Mouse (Mus musculus) CH12.LX (cell line): ENCODE measurements around the gene Vstm2b. TPM values are rescaled to one million over a fixed set of nuclear protein-coding genes. Genes with fewer than 3 reads are reported as not detected.

ENCODE experiments used
- DNase-seq: peaks from one replicate; pipeline ENCODE4 v3.0.0-alpha.2; 2013; ENCODE audit errors: extremely low read depth
- H3K27ac ChIP-seq: 2 replicates; pipeline ENCODE4 v1.5.1; 2012; ENCODE audit warnings: low read depth, mild to moderate bottlenecking, control low read depth, moderate library complexity; ENCODE audit not compliant: insufficient read depth
- H3K27me3 ChIP-seq: replicated peaks from 2 replicates; pipeline ENCODE3; 2012; ENCODE audit warnings: inconsistent platforms
- H3K36me3 ChIP-seq, 2 experiments: replicated peaks in 1 of 2; 2 replicates each; pipeline versions ENCODE3 to v1.6.1; 2012; ENCODE audit warnings: inconsistent platforms in 1 of 2, low read length in 1 of 2, mild to moderate bottlenecking in 1 of 2, mixed read lengths in 1 of 2, moderate library complexity in 1 of 2; ENCODE audit not compliant: control insufficient read depth in 1 of 2, insufficient read depth in 1 of 2
- H3K4me1 ChIP-seq, 2 experiments: 2 replicates each; pipeline ENCODE4 v1.6.1; 2012; ENCODE audit warnings: inconsistent platforms in 1 of 2, moderate library complexity in 1 of 2; ENCODE audit not compliant: insufficient read depth in 2 of 2, control insufficient read depth in 1 of 2
- H3K4me2 ChIP-seq: 2 replicates; pipeline ENCODE4 v1.6.1; 2012; ENCODE audit warnings: low read depth, mild to moderate bottlenecking, control low read depth; ENCODE audit not compliant: poor library complexity, insufficient read depth, severe bottlenecking
- H3K4me3 ChIP-seq, 3 experiments: fragments of 150-350 bp in 1 of 3; sonication (generic) in 1 of 3; replicated peaks in 1 of 3; 2 replicates each; pipeline versions ENCODE3 to v1.5.1; 2011 to 2012; ENCODE audit warnings: low read depth in 2 of 3, low read length in 2 of 3, mild to moderate bottlenecking in 2 of 3, moderate library complexity in 2 of 3, control low read depth in 1 of 3, improper control_type of control experiment in 1 of 3, inconsistent platforms in 1 of 3, mixed read lengths in 1 of 3; ENCODE audit not compliant: poor library complexity in 1 of 3
- H3K79me2 ChIP-seq: replicated peaks from 2 replicates; pipeline ENCODE4 v1.6.1; 2012; ENCODE audit warnings: mild to moderate bottlenecking, moderate library complexity; ENCODE audit not compliant: control insufficient read depth, poor library complexity, insufficient read depth, severe bottlenecking; ENCODE audit errors: extremely low read depth
- H3K9ac ChIP-seq: 2 replicates; pipeline ENCODE4 v1.6.1; 2012; ENCODE audit warnings: low read depth, mild to moderate bottlenecking, control low read depth, moderate library complexity; ENCODE audit not compliant: insufficient read depth
- H3K9me3 ChIP-seq: replicated peaks from 2 replicates; pipeline ENCODE3; 2012; ENCODE audit warnings: low read length, inconsistent platforms, mixed read lengths
- CHD1 ChIP-seq: IDR thresholded peaks from 2 replicates; pipeline ENCODE4 v1.6.1; 2012; ENCODE audit warnings: low read depth, low read length, improper control_type of control experiment, inconsistent platforms
- CTCF ChIP-seq, 2 experiments: IDR thresholded peaks in 1 of 2; conservative IDR thresholded peaks in 1 of 2; 2 replicates each; pipeline ENCODE4 v1.5.1; 2011 to 2012; ENCODE audit warnings: low read depth in 2 of 2, low read length in 2 of 2, improper control_type of control experiment in 1 of 2, inconsistent platforms in 1 of 2, mild to moderate bottlenecking in 1 of 2, moderate library complexity in 1 of 2
- E2F4 ChIP-seq: IDR thresholded peaks from 2 replicates; pipeline ENCODE4 v1.6.1; 2011; ENCODE audit warnings: low read depth, low read length, improper control_type of control experiment; ENCODE audit not compliant: insufficient replicate concordance
- ELF1 ChIP-seq: IDR thresholded peaks from 2 replicates; pipeline ENCODE4 v1.6.1; 2014; ENCODE audit warnings: low read depth, mild to moderate bottlenecking, inconsistent platforms, low read length, improper control_type of control experiment
- GABPA ChIP-seq: IDR thresholded peaks from 2 replicates; pipeline ENCODE4 v1.6.1; 2012; ENCODE audit warnings: low read depth, low read length, improper control_type of control experiment, inconsistent platforms; ENCODE audit not compliant: insufficient replicate concordance
- JUN ChIP-seq: IDR thresholded peaks from 2 replicates; pipeline ENCODE4 v1.6.1; 2011; ENCODE audit warnings: low read depth, mild to moderate bottlenecking, low read length, improper control_type of control experiment, moderate library complexity; ENCODE audit not compliant: insufficient read depth
- MAFK ChIP-seq: IDR thresholded peaks from 2 replicates; pipeline ENCODE4 v1.6.1; 2011; ENCODE audit warnings: low read length, improper control_type of control experiment; ENCODE audit not compliant: insufficient replicate concordance
- MEF2A ChIP-seq: IDR thresholded peaks from 2 replicates; pipeline ENCODE4 v1.6.1; 2014; ENCODE audit warnings: low read depth, mild to moderate bottlenecking, inconsistent platforms, low read length, improper control_type of control experiment, borderline replicate concordance
- MXI1 ChIP-seq: IDR thresholded peaks from 2 replicates; pipeline ENCODE4 v1.6.1; 2011; ENCODE audit warnings: mild to moderate bottlenecking, low read depth, low read length, improper control_type of control experiment
- NELFE ChIP-seq: IDR thresholded peaks from 2 replicates; pipeline ENCODE4 v1.6.1; 2011; ENCODE audit warnings: low read depth, low read length, improper control_type of control experiment
- NRF1 ChIP-seq: IDR thresholded peaks from 2 replicates; pipeline ENCODE4 v1.6.1; 2014; ENCODE audit warnings: low read depth, mild to moderate bottlenecking, inconsistent platforms, low read length, improper control_type of control experiment, moderate library complexity
- POLR2AphosphoS2 ChIP-seq: IDR thresholded peaks from 2 replicates; pipeline ENCODE4 v1.6.1; 2011; ENCODE audit warnings: low read depth, low read length, improper control_type of control experiment
- RAD21 ChIP-seq: IDR thresholded peaks from 2 replicates; pipeline ENCODE4 v1.6.1; 2011; ENCODE audit warnings: low read depth, mild to moderate bottlenecking, low read length, improper control_type of control experiment, moderate library complexity
- SIN3A ChIP-seq: IDR thresholded peaks from 2 replicates; pipeline ENCODE4 v1.6.1; 2012; ENCODE audit warnings: low read length, improper control_type of control experiment, inconsistent platforms
- SMC3 ChIP-seq: IDR thresholded peaks from 2 replicates; pipeline ENCODE4 v1.6.1; 2011; ENCODE audit warnings: low read depth, low read length, improper control_type of control experiment
- TBP ChIP-seq: conservative IDR thresholded peaks from 2 replicates; pipeline ENCODE4 v1.6.1; 2011; ENCODE audit warnings: low read depth, low read length, improper control_type of control experiment
- TCF12 ChIP-seq: IDR thresholded peaks from 2 replicates; pipeline ENCODE4 v1.6.1; 2014; ENCODE audit warnings: low read depth, mild to moderate bottlenecking, inconsistent platforms, low read length, improper control_type of control experiment
- ZC3H11A ChIP-seq: IDR thresholded peaks from 2 replicates; pipeline ENCODE4 v1.6.1; 2012; ENCODE audit warnings: low read depth, mild to moderate bottlenecking, inconsistent platforms, low read length, improper control_type of control experiment
- ZKSCAN1 ChIP-seq: IDR thresholded peaks from 2 replicates; pipeline ENCODE4 v1.6.1; 2012; ENCODE audit warnings: low read depth, inconsistent platforms, low read length, improper control_type of control experiment, borderline replicate concordance
- ZMIZ1 ChIP-seq: IDR thresholded peaks from 2 replicates; pipeline ENCODE4 v1.6.1; 2012; ENCODE audit warnings: low read depth, mild to moderate bottlenecking, inconsistent platforms, low read length, improper control_type of control experiment
- dilution Hi-C: fragments of 300-500 bp; cut with MboI; formaldehyde crosslinking; loops from 2 replicates; pipeline ENCODE4 v1.14.3; 2020; ENCODE audit warnings: low sequenced_read_pairs; ENCODE audit not compliant: extremely low pct_unique_long_range_greater_than_20kb, extremely low pct_ligation_motif_present
- in situ Hi-C: fragments of 300-500 bp; cut with MboI; formaldehyde crosslinking; loops from 3 replicates; pipeline ENCODE4 v1.14.3; 2019; ENCODE audit warnings: low sequenced_read_pairs, low pct_ligation_motif_present, low pct_unique_long_range_greater_than_20kb, mixed read lengths
- polyA plus RNA-seq: library from polyadenylated mRNA; unstranded; fragments of >175 nt; gene quantifications from 2 replicates; pipeline ENCODE4 v1.2.1, GENCODE M21; 2012; ENCODE audit warnings: low read depth; ENCODE audit not compliant: insufficient read length
- total RNA-seq, 2 experiments: library from RNA; depleted of rRNA; stranded (reverse); fragments of 300-350 nt in 1 of 2; fragments of >200 nt in 1 of 2; gene quantifications; 2 replicates each; pipeline ENCODE4 v1.2.3; 2012 to 2014

Vstm2b gene
- total and polyA plus RNA-seq, 3 experiments, result not detected

DNA sequence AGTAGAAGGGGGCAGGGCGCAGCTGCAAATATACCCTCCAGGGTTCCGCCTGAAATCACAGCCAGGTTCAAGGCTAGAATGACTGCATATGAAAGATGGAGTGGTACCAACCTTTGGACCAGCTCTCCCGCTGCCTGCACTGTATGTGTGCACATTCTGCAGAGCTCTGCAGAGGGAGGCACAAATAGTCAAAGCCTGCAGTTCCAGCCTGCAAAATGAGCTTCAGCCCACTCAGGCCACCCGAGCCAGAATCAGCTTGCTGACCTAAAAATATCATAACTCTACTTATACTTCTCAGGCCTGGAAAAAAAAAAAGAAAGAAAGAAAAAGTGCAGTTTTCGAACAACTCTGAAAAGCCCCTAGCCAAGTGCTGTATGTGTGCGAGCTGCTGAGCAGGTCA is 23.2 kb downstream of the Vstm2b start:
- Histone ChIP-seq H3K9ac (no peak overlapping the region), H3K27ac (no peak overlapping the region), H3K4me1 (peaks cover 0 to 13% of the 10 kb centered on the region in 2 experiments; a peak in 1 of 4 replicates), H3K27me3 (no peaks in the 10 kb centered on the region), H3K4me3 (no peak overlapping the region)
- DNase-seq, result no peak
- TF ChIP-seq E2F4 (no peak), NRF1 (no peak), ZC3H11A (no peak), MAFK (no peak), GABPA (no peak), ZKSCAN1 (no peak), NELFE (no peak), ZMIZ1 (no peak)
- TF ChIP-seq, all 38 proteins: peak for 0
- no peaks in the 10 kb centered on the region for H3K79me2 ChIP-seq
- no peak overlapping the region for H3K4me2 ChIP-seq
- H3K9me3 ChIP-seq, result no peaks in the 10 kb centered on the region
- no peaks in the 10 kb centered on the region for H3K36me3 ChIP-seq
- in situ Hi-C loops, result no loop called here
- dilution Hi-C loops, result no loop called here

DNA sequence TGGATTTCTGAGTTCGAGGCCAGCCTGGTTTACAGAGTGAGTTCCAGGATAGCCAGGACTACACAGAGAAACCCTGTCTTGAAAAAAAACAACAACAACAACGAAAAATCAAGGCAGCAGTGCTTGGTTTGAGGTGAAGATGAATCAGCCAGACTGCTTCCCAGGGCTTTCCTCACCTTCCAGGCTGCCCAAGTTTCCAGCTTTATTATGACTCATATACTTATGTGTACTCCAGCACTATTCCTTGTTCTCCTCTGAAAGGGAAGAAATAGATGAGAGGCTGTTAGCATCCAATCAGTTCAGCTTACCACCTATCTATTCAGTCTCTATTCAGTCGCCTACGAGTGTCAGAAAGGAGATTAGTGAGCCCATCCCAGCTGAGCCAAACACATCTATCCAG is 24.7 kb downstream of the Vstm2b start:
- H3K27me3 ChIP-seq, result no peaks in the 10 kb centered on the region
- no peak overlapping the region for H3K4me3 ChIP-seq
- in situ Hi-C loops (no loop called here), dilution Hi-C loops (no loop called here)
- H3K9ac ChIP-seq, result no peak overlapping the region
- peaks cover 0 to 13% of the 10 kb centered on the region in 2 experiments; a peak in 1 of 4 replicates for H3K4me1 ChIP-seq
- H3K79me2 ChIP-seq, result no peaks in the 10 kb centered on the region
- H3K36me3 ChIP-seq, result no peaks in the 10 kb centered on the region
- no peak for DNase-seq
- no peak overlapping the region for H3K4me2 ChIP-seq
- TF ChIP-seq ZC3H11A (no peak), MEF2A (no peak), MXI1 (no peak), GABPA (no peak), CHD1 (no peak), POLR2AphosphoS2 (no peak), RAD21 (no peak)
- no peak overlapping the region for H3K27ac ChIP-seq
- H3K9me3 ChIP-seq, result no peaks in the 10 kb centered on the region

DNA sequence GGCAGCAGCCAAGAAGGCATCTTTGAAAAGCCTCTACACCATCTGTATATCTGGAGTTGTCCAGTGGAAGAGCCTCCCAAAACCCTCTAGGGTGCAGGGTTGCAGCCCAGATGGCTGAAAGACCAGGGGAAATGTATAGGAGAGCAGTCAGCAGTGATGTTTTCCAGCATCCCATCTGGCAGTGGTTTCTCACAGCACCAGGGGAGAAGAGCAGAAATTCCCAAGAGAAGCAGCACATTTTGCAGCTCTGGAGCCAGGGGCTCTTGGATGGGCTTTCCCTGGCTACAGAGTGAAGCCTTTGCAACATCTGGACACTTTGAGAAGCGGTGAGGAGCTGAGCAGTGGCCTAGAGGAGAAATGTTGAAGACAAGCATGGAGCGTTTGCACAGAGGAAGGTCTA is 30.3 kb downstream of the Vstm2b start:
- Histone ChIP-seq H3K36me3 (no peaks in the 10 kb centered on the region), H3K79me2 (no peaks in the 10 kb centered on the region), H3K27me3 (no peaks in the 10 kb centered on the region), H3K4me3 (no peak overlapping the region), H3K4me1 (no peaks in the 10 kb centered on the region), H3K9me3 (no peaks in the 10 kb centered on the region), H3K9ac (no peak overlapping the region), H3K4me2 (no peak overlapping the region), H3K27ac (no peak overlapping the region)
- dilution Hi-C loops, result no loop called here
- DNase-seq, result no peak
- TF ChIP-seq NRF1, result no peak
- TF ChIP-seq CTCF (conservative IDR thresholded peaks at IDR 0.05 in 1 of 2, IDR thresholded peaks at IDR 0.05 in 1 of 2; ENCODE audit: low read depth in 2 of 2, low read length in 2 of 2), result no peak
- TF ChIP-seq ZKSCAN1, result no peak
- no peak for TF ChIP-seq TCF12
- TF ChIP-seq SMC3, result no peak
- TF ChIP-seq RAD21, result no peak
- TF ChIP-seq JUN, result no peak
- TF ChIP-seq ELF1, result no peak
- no peak for TF ChIP-seq SIN3A
- no peak for TF ChIP-seq MEF2A
- no peak for TF ChIP-seq TBP
- in situ Hi-C loops, result no loop called here
